Mouse (Mus musculus): ENCODE measurements around the gene Nucks1. TPM values are rescaled to one million over a fixed set of nuclear protein-coding genes. Genes with fewer than 3 reads are reported as not detected.

The Nucks1 gene
- polyA plus RNA-seq, 1 experiment: 180 TPM

DNA sequence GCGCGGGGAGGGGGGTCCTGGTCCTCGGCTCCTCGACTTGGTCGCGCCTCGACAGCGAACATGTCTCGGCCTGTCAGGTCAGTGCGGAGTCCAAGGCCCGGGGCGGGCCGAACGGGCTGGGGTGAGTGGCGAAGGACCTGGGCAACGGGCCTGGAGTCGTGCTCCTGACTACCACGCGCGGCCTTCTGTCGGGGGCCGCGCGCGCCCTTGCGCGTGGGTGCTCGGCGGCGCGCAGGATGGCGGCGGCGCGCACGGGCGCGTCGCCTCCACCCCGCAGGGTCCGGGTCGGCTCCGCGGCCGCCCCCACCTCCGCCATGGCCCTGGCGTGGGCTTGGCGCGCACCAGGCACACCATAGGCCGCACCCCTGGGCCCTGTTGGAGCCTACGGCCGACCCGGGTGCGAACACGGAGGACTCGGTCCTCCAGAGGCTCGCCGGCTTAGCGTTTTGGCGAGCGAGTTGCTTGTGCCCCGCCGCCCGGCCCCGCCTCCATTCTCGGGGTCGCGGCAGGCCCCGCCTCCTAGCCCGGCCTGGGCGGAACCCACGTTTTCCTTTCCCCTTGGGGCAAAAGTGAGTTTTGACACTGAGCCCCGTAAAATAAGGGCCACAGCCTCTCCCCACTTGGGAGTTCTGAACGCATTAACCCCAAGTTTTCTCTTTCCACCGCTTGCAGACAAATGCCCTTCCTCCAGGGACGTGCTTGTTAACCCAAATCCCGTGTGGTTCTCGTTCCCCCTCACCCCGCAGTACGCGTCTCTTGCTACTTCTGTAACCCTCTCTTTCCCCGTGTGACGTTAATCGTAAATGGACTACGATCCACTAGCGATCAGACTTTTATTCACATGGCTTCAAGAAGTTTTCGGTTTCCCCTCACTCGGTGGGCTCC, 582 bp downstream of the Nucks1 start:
- H3K27ac ChIP-seq (ENCODE audit: insufficient read depth, low read length): peak overlapping the region; percentile 90
- no peaks in the 10 kb centered on the region for H3K4me1 ChIP-seq (ENCODE audit: control insufficient read depth, insufficient read depth, low read length)
- TF ChIP-seq POLR2A (IDR thresholded peaks at IDR 0.05; ENCODE audit: low read depth, low read length) (peak; percentile 67), CTCF (IDR thresholded peaks at IDR 0.05; ENCODE audit: borderline replicate concordance, insufficient read depth, low read length) (no peak)
- H3K4me3 ChIP-seq (ENCODE audit: insufficient read depth, low read length): peak overlapping the region; percentile 88

- H3K4me1 ChIP-seq (ENCODE audit: control insufficient read depth, insufficient read depth, low read length): no peaks in the 10 kb centered on the region; the same call in 1 of the 2 replicates
- TF ChIP-seq CTCF (IDR thresholded peaks at IDR 0.05; ENCODE audit: borderline replicate concordance, insufficient read depth, low read length) (no peak), POLR2A (IDR thresholded peaks at IDR 0.05; ENCODE audit: low read depth, low read length) (no peak)
- H3K4me3 ChIP-seq (ENCODE audit: insufficient read depth, low read length): no peak overlapping the region
- H3K27ac ChIP-seq (ENCODE audit: insufficient read depth, low read length): no peak overlapping the region
These were observed 7.3 kb downstream of the Nucks1 start for GRCm38 (mm10) chr1:131917634-131918033.

- H3K4me3 ChIP-seq (ENCODE audit: insufficient read depth, low read length): no peak overlapping the region
- H3K27ac ChIP-seq (ENCODE audit: insufficient read depth, low read length): no peak overlapping the region
- H3K4me1 ChIP-seq (ENCODE audit: control insufficient read depth, insufficient read depth, low read length): no peaks in the 10 kb centered on the region; the same call in 1 of the 2 replicates
- TF ChIP-seq CTCF (IDR thresholded peaks at IDR 0.05; ENCODE audit: borderline replicate concordance, insufficient read depth, low read length): no peak
- TF ChIP-seq POLR2A (IDR thresholded peaks at IDR 0.05; ENCODE audit: low read depth, low read length): no peak
These were observed 8.7 kb downstream of the Nucks1 start for GRCm38 (mm10) chr1:131919052-131919451.

DNA sequence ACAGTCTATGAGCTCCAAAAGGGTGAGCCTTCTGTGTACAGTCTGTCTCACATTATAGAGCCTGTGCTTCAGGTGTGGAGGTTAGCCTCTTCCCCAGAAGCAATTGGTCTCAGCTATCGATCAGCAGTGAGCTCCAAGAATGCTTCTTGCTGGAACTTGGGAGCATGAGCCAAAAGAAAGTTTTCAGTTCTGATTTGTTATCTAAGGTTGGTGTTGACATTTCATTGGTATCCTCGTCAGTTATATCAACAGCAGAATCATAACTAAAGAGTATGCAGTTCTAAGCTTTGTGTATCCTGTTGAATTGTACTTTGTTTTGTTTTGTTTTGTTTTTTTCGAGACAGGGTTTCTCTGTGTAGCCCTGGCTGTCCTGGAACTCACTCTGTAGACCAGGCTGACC, 11.8 kb downstream of the Nucks1 start:
- Histone ChIP-seq H3K4me1 (ENCODE audit: control insufficient read depth, insufficient read depth, low read length) (no peaks in the 10 kb centered on the region; the same call in 1 of the 2 replicates), H3K4me3 (ENCODE audit: insufficient read depth, low read length) (no peak overlapping the region), H3K27ac (ENCODE audit: insufficient read depth, low read length) (no peak overlapping the region)
- TF ChIP-seq POLR2A (IDR thresholded peaks at IDR 0.05; ENCODE audit: low read depth, low read length) (no peak), CTCF (IDR thresholded peaks at IDR 0.05; ENCODE audit: borderline replicate concordance, insufficient read depth, low read length) (no peak)

GRCm38 (mm10) chr1:131933471-131933870, 23.1 kb downstream of the Nucks1 start:
- TF ChIP-seq CTCF (IDR thresholded peaks at IDR 0.05; ENCODE audit: borderline replicate concordance, insufficient read depth, low read length) (no peak), POLR2A (IDR thresholded peaks at IDR 0.05; ENCODE audit: low read depth, low read length) (no peak)
- no peaks in the 10 kb centered on the region for H3K4me1 ChIP-seq (ENCODE audit: control insufficient read depth, insufficient read depth, low read length)
- no peak overlapping the region for H3K27ac ChIP-seq (ENCODE audit: insufficient read depth, low read length)
- H3K4me3 ChIP-seq (ENCODE audit: insufficient read depth, low read length): no peak overlapping the region

- Histone ChIP-seq H3K4me3 (ENCODE audit: insufficient read depth, low read length) (no peak overlapping the region), H3K4me1 (ENCODE audit: control insufficient read depth, insufficient read depth, low read length) (peaks cover 4% of the 10 kb centered on the region), H3K27ac (ENCODE audit: insufficient read depth, low read length) (no peak overlapping the region)
- no peak for TF ChIP-seq POLR2A (IDR thresholded peaks at IDR 0.05; ENCODE audit: low read depth, low read length)
- peak; percentile 86; the same call in 1 of the 2 replicates for TF ChIP-seq CTCF (IDR thresholded peaks at IDR 0.05; ENCODE audit: borderline replicate concordance, insufficient read depth, low read length)
These were observed 27.4 kb downstream of the Nucks1 start for GRCm38 (mm10) chr1:131937659-131938305.

- no peak for TF ChIP-seq POLR2A (IDR thresholded peaks at IDR 0.05; ENCODE audit: low read depth, low read length)
- no peak for TF ChIP-seq CTCF (IDR thresholded peaks at IDR 0.05; ENCODE audit: borderline replicate concordance, insufficient read depth, low read length)
- H3K27ac ChIP-seq (ENCODE audit: insufficient read depth, low read length): no peak overlapping the region
- no peak overlapping the region for H3K4me3 ChIP-seq (ENCODE audit: insufficient read depth, low read length)
- H3K4me1 ChIP-seq (ENCODE audit: control insufficient read depth, insufficient read depth, low read length): peaks cover 5% of the 10 kb centered on the region
These were observed 28.5 kb downstream of the Nucks1 start for GRCm38 (mm10) chr1:131938811-131939210.

GRCm38 (mm10) chr1:131940711-131941244, 30.4 kb downstream of the Nucks1 start:
- Histone ChIP-seq H3K27ac (ENCODE audit: insufficient read depth, low read length) (no peak overlapping the region), H3K4me3 (ENCODE audit: insufficient read depth, low read length) (no peak overlapping the region), H3K4me1 (ENCODE audit: control insufficient read depth, insufficient read depth, low read length) (peaks cover 5% of the 10 kb centered on the region)
- TF ChIP-seq CTCF (IDR thresholded peaks at IDR 0.05; ENCODE audit: borderline replicate concordance, insufficient read depth, low read length) (no peak), POLR2A (IDR thresholded peaks at IDR 0.05; ENCODE audit: low read depth, low read length) (no peak)

DNA sequence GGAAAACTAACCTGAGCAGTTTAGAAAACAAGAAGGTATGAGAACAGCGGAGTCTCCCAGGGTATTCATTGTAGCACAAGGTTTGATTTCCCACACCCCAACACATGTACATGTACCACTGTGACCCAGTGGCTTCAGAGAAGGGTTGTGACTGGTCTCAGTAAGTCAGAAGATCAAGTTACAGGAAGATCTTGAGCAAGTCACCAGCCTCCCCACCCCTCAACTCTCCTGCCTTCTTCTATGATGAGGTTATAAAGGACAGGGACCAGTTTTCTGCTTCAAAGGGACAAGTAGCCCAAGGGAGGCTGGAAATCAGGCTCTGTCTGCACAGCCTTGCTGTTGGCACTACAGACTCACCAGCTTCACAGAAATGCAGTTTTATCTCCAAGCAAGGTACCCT, 31.2 kb downstream of the Nucks1 start:
- TF ChIP-seq CTCF (IDR thresholded peaks at IDR 0.05; ENCODE audit: borderline replicate concordance, insufficient read depth, low read length): no peak
- no peak for TF ChIP-seq POLR2A (IDR thresholded peaks at IDR 0.05; ENCODE audit: low read depth, low read length)
- H3K4me3 ChIP-seq (ENCODE audit: insufficient read depth, low read length): no peak overlapping the region
- H3K27ac ChIP-seq (ENCODE audit: insufficient read depth, low read length): no peak overlapping the region
- peaks cover 5% of the 10 kb centered on the region for H3K4me1 ChIP-seq (ENCODE audit: control insufficient read depth, insufficient read depth, low read length)

Data from embryonic fibroblast, embryonic 13.5 days (primary cell).